Mouse (Mus musculus) embryonic fibroblast, embryonic 13.5 days (primary cell): ENCODE results near the gene Adora1.

ENCODE experiments used
- CTCF ChIP-seq: IDR thresholded peaks from 2 replicates; pipeline ENCODE4 v1.5.1; 2011; ENCODE audit warnings: mild to moderate bottlenecking, control low read depth, low read length, moderate library complexity, borderline replicate concordance; ENCODE audit not compliant: insufficient read depth
- POLR2A ChIP-seq: IDR thresholded peaks from 2 replicates; pipeline ENCODE4 v1.6.1; 2011; ENCODE audit warnings: low read depth, mild to moderate bottlenecking, control low read depth, low read length, moderate library complexity

DNA sequence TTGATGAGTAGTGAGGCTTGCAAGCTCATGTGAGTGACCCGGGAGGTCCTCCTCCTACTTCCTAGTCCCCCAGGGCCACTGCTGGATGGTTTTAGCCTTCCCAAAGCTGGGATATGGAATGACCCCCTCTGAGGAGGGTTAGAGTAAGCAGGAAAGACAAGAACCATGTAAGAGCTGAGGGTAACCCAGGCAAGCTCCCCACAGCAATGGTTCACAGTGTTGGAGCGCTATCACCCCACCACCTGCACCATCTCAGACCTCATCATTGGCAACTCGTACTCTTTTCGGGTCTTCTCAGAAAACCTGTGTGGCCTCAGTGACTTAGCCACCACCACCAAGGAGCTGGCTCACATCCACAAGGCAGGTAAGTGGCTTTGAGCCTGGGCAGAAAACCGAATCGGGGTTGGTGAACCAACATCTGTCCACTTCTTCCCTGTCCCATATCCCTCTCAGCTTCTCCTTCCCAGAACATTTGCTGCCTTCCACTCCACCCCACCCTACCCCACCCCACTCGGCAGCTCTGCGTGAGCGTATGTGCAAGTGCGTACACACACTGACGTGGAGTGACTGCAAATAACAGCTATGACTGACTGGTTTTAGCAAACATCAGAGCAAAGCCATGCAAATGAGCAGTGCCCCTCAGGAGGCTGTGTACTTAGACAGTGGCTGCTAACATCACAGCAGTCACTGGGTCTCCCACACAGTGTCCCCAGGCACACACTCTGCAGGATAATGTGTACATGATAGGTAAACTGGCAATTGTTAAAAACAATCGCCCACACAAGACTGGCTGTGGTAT is 36.8 kb downstream of the Adora1 start:
- no peak for TF ChIP-seq CTCF
- no peak for TF ChIP-seq POLR2A
